Mouse (Mus musculus): ENCODE measurements around the gene Dkk2. TPM values are rescaled to one million over a fixed set of nuclear protein-coding genes. Genes with fewer than 3 reads are reported as not detected.
A peak's percentile ranks its signal among the peaks of the same experiment; 100 is the strongest.
"Not testable (repeated sequence)": the region's sequence is repeated elsewhere in the genome, so short reads cannot be mapped to it uniquely, and the experiment has no call there.

The Dkk2 gene
- 2.3 and 2.4 TPM in 2 replicates for polyA plus RNA-seq (2015; fragmentation: Nextera tagmentation; extraction: Ambion mirVana)

- H3K27me3 ChIP-seq (replicated peaks) = peaks cover 18% of the 10 kb centered on the region
- no peak within 1 kb of the TSS for H3K27ac ChIP-seq
- H3K9ac ChIP-seq = peak within 1 kb of the TSS; percentile 11
- H3K4me2 ChIP-seq = peak within 1 kb of the TSS; percentile 95
- peak within 1 kb of the TSS; percentile 42 for H3K4me3 ChIP-seq
- H3K4me1 ChIP-seq = peaks cover 41% of the 10 kb centered on the region
- WGBS = under 1% methylated on average over 33 of the region's 33 CpGs
- no peaks in the 10 kb centered on the region for H3K36me3 ChIP-seq (replicated peaks)
- H3K9me3 ChIP-seq = no peaks in the 10 kb centered on the region
- ATAC-seq (replicated peaks) = peak; percentile 46
Measured at GRCm38 (mm10) chr3:132085112-132085822, at the start of gene Dkk2. Gene Dkk2 (plus strand): TSS chr3:132085292.

GRCm38 (mm10) chr3:132036704-132037103, 48.4 kb upstream of the Dkk2 start:
- H3K9me3 ChIP-seq = no peaks in the 10 kb centered on the region
- H3K27ac ChIP-seq = no peak overlapping the region
- 88% methylated on average over 2 of the region's 2 CpGs for WGBS
- no peaks in the 10 kb centered on the region for H3K27me3 ChIP-seq (replicated peaks)
- H3K4me3 ChIP-seq = no peak overlapping the region
- peaks cover 9% of the 10 kb centered on the region; the same call in 1 of the 2 replicates for H3K4me1 ChIP-seq
- no peak for ATAC-seq (replicated peaks)
- H3K4me2 ChIP-seq = no peak overlapping the region
- no peak overlapping the region for H3K9ac ChIP-seq
- no peaks in the 10 kb centered on the region for H3K36me3 ChIP-seq (replicated peaks)

GRCm38 (mm10) chr3:132037670-132038069, 47.4 kb upstream of the Dkk2 start:
- Histone ChIP-seq H3K27me3 (replicated peaks) (no peaks in the 10 kb centered on the region), H3K4me3 (no peak overlapping the region), H3K27ac (no peak overlapping the region), H3K9ac (no peak overlapping the region), H3K36me3 (replicated peaks) (no peaks in the 10 kb centered on the region), H3K4me1 (peaks cover 9% of the 10 kb centered on the region; the same call in 1 of the 2 replicates), H3K4me2 (no peak overlapping the region), H3K9me3 (no peaks in the 10 kb centered on the region)
- WGBS = 48% methylated on average over 10 of the region's 10 CpGs
- no peak for ATAC-seq (replicated peaks)

GRCm38 (mm10) chr3:132040066-132040465, 45.0 kb upstream of the Dkk2 start:
- no peak for ATAC-seq (replicated peaks)
- Histone ChIP-seq H3K36me3 (replicated peaks) (no peaks in the 10 kb centered on the region), H3K4me3 (no peak overlapping the region), H3K27ac (no peak overlapping the region), H3K9ac (no peak overlapping the region), H3K4me2 (no peak overlapping the region), H3K27me3 (replicated peaks) (no peaks in the 10 kb centered on the region), H3K9me3 (no peaks in the 10 kb centered on the region), H3K4me1 (no peaks in the 10 kb centered on the region)
- WGBS = 73% methylated on average over 3 of the region's 3 CpGs

GRCm38 (mm10) chr3:132050884-132051457, 34.1 kb upstream of the Dkk2 start:
- H3K4me1 ChIP-seq = no peaks in the 10 kb centered on the region
- no peak overlapping the region for H3K27ac ChIP-seq
- ATAC-seq (replicated peaks) = no peak
- 88% methylated on average over 8 of the region's 8 CpGs for WGBS
- no peak overlapping the region for H3K4me3 ChIP-seq
- H3K9ac ChIP-seq = no peak overlapping the region
- no peaks in the 10 kb centered on the region for H3K27me3 ChIP-seq (replicated peaks)
- no peaks in the 10 kb centered on the region for H3K36me3 ChIP-seq (replicated peaks)
- H3K9me3 ChIP-seq = no peaks in the 10 kb centered on the region
- H3K4me2 ChIP-seq = no peak overlapping the region

- H3K27me3 ChIP-seq (replicated peaks); H3K4me1 ChIP-seq; H3K9ac ChIP-seq; H3K36me3 ChIP-seq (replicated peaks); ATAC-seq (replicated peaks); H3K9me3 ChIP-seq; H3K4me3 ChIP-seq; H3K27ac ChIP-seq; H3K4me2 ChIP-seq: not testable (repeated sequence)
- WGBS = 67% methylated on average over 1 of the region's 1 CpGs
Measured at GRCm38 (mm10) chr3:132062816-132063215, 22.3 kb upstream of the Dkk2 start.

GRCm38 (mm10) chr3:132063374-132063773, 21.7 kb upstream of the Dkk2 start:
- Histone ChIP-seq H3K4me1 (no peaks in the 10 kb centered on the region), H3K4me3 (no peak overlapping the region), H3K36me3 (replicated peaks) (no peaks in the 10 kb centered on the region), H3K27ac (no peak overlapping the region), H3K9ac (no peak overlapping the region), H3K9me3 (no peaks in the 10 kb centered on the region), H3K4me2 (no peak overlapping the region), H3K27me3 (replicated peaks) (no peaks in the 10 kb centered on the region)
- WGBS = 97% methylated on average over 3 of the region's 3 CpGs
- ATAC-seq (replicated peaks) = no peak

GRCm38 (mm10) chr3:132063966-132064365, 21.1 kb upstream of the Dkk2 start:
- Histone ChIP-seq H3K9ac (no peak overlapping the region), H3K27ac (no peak overlapping the region), H3K27me3 (replicated peaks) (no peaks in the 10 kb centered on the region), H3K36me3 (replicated peaks) (no peaks in the 10 kb centered on the region), H3K4me2 (no peak overlapping the region), H3K4me3 (no peak overlapping the region), H3K4me1 (no peaks in the 10 kb centered on the region), H3K9me3 (no peaks in the 10 kb centered on the region)
- WGBS = 83% methylated on average over 4 of the region's 4 CpGs
- no peak for ATAC-seq (replicated peaks)

GRCm38 (mm10) chr3:132064920-132065319, 20.2 kb upstream of the Dkk2 start:
- no peaks in the 10 kb centered on the region for H3K36me3 ChIP-seq (replicated peaks)
- ATAC-seq (replicated peaks) = no peak
- H3K27me3 ChIP-seq (replicated peaks) = no peaks in the 10 kb centered on the region
- H3K4me2 ChIP-seq = no peak overlapping the region
- H3K4me3 ChIP-seq = no peak overlapping the region
- H3K9ac ChIP-seq = no peak overlapping the region
- H3K4me1 ChIP-seq = no peaks in the 10 kb centered on the region
- H3K27ac ChIP-seq = no peak overlapping the region
- H3K9me3 ChIP-seq = no peaks in the 10 kb centered on the region
- 81% methylated on average over 1 of the region's 1 CpGs for WGBS

GRCm38 (mm10) chr3:132070949-132071348, 14.1 kb upstream of the Dkk2 start:
- H3K4me2 ChIP-seq = no peak overlapping the region
- no peaks in the 10 kb centered on the region for H3K9me3 ChIP-seq
- no peak for ATAC-seq (replicated peaks)
- H3K4me3 ChIP-seq = no peak overlapping the region
- no peak overlapping the region for H3K27ac ChIP-seq
- no peaks in the 10 kb centered on the region for H3K4me1 ChIP-seq
- H3K27me3 ChIP-seq (replicated peaks) = no peaks in the 10 kb centered on the region
- H3K36me3 ChIP-seq (replicated peaks) = no peaks in the 10 kb centered on the region
- WGBS = 44% methylated on average over 2 of the region's 2 CpGs
- H3K9ac ChIP-seq = no peak overlapping the region

- peak overlapping the region; percentile 95 for H3K4me2 ChIP-seq
- H3K36me3 ChIP-seq (replicated peaks) = no peaks in the 10 kb centered on the region
- H3K27me3 ChIP-seq (replicated peaks) = peaks cover 18% of the 10 kb centered on the region
- no peak overlapping the region for H3K9ac ChIP-seq
- H3K4me3 ChIP-seq = peak overlapping the region; percentile 42
- no peak overlapping the region for H3K27ac ChIP-seq
- 2% methylated on average over 13 of the region's 13 CpGs for WGBS
- H3K9me3 ChIP-seq = no peaks in the 10 kb centered on the region
- peak; percentile 71 for ATAC-seq (replicated peaks)
- peaks cover 41% of the 10 kb centered on the region for H3K4me1 ChIP-seq
Measured at GRCm38 (mm10) chr3:132084018-132084417, 1.1 kb upstream of the Dkk2 start.

GRCm38 (mm10) chr3:132084680-132085079, 412 bp upstream of the Dkk2 start:
- Histone ChIP-seq H3K9me3 (no peaks in the 10 kb centered on the region), H3K4me3 (peak overlapping the region; percentile 42), H3K27me3 (replicated peaks) (peaks cover 18% of the 10 kb centered on the region), H3K4me1 (peaks cover 41% of the 10 kb centered on the region), H3K9ac (peak overlapping the region; percentile 11; the same call in 1 of the 2 replicates), H3K4me2 (peak overlapping the region; percentile 95), H3K36me3 (replicated peaks) (no peaks in the 10 kb centered on the region), H3K27ac (no peak overlapping the region)
- ATAC-seq (replicated peaks) = no peak
- WGBS = under 1% methylated on average over 8 of the region's 8 CpGs
